Mouse (Mus musculus): ENCODE measurements around the gene Rpf1. TPM values are rescaled to one million over a fixed set of nuclear protein-coding genes. Genes with fewer than 3 reads are reported as not detected.

Rpf1 gene
- total RNA-seq (2021), result 10 to 100 TPM; 14.3 to 15.0 TPM
- long read RNA-seq, experiment 1, transcript Rpf1-201 (9 exons, 1,661 nt), result major isoform, 5 of 8 reads
- long read RNA-seq, experiment 1, partial matches to known transcripts, result 2 of 8 reads
- long read RNA-seq, experiment 1, other reads (novel, unspliced or antisense), result 1 of 8 reads
- long read RNA-seq, experiment 2, transcript Rpf1-201 (9 exons, 1,661 nt), result major isoform, 6 of 7 reads
- long read RNA-seq, experiment 2, partial matches to known transcripts, result 0 of 7 reads
- long read RNA-seq, experiment 2, other reads (novel, unspliced or antisense), result 1 of 7 reads

DNA sequence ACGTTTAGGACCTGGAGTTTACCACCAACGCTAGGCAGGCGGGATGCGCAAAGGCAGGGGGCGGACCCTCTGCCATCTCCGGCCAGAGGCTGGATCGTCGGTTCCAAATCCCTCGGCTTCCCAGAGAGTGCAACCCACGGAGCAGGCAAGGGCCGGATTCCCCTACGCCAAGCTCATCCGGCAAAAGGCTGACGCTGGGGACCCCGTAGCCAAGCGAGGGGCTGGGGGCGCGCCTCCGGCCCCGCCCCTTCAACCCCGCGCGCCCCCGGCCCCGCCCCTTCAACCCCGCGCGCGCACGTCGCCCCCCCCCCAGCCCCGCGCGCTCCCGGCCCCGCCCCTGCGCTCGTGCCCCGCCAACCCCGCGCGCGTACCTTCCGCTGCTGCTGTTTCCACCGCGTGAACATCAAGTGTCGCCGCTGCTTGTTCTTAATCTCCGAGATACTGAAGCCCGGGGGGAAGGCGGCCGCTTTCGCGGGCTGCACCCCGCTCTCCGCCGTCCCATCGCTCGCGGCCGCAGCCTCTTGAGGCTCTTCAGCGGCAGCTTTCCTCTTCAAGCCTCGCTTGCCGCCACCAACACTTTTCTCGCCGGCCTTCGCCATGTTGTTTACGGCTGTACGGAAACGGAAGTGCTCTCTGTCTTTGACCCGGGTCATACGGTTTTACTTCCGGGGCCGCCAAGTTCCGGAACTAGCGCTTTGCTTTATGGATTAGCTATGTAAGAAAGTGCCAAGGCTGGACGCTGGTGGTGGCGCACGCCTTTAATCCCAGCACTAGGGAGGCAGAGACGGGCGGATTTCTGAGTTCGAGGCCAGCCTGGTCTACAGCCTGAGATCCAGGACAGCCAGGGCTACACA, at the start of gene Rpf1:
Rpf1 (minus strand) TSS at position 632 of the 854 bp plus-strand sequence.
- DNase-seq (ENCODE audit: low spot score in 2 of 2), result peak; percentile 89 to 94

GRCm38 (mm10) chr3:146570939-146571338, 49.7 kb upstream of the Rpf1 start:
- no peak for DNase-seq (ENCODE audit: low spot score in 2 of 2)

GRCm38 (mm10) chr3:146570148-146570782, 49.0 kb upstream of the Rpf1 start, which contains the start of gene Uox:
Uox (plus strand) TSS chr3:146570426.
- DNase-seq (ENCODE audit: low spot score in 2 of 2), result no peak

GRCm38 (mm10) chr3:146569594-146569993, 48.4 kb upstream of the Rpf1 start:
- DNase-seq (ENCODE audit: low spot score in 2 of 2), result no peak

DNA sequence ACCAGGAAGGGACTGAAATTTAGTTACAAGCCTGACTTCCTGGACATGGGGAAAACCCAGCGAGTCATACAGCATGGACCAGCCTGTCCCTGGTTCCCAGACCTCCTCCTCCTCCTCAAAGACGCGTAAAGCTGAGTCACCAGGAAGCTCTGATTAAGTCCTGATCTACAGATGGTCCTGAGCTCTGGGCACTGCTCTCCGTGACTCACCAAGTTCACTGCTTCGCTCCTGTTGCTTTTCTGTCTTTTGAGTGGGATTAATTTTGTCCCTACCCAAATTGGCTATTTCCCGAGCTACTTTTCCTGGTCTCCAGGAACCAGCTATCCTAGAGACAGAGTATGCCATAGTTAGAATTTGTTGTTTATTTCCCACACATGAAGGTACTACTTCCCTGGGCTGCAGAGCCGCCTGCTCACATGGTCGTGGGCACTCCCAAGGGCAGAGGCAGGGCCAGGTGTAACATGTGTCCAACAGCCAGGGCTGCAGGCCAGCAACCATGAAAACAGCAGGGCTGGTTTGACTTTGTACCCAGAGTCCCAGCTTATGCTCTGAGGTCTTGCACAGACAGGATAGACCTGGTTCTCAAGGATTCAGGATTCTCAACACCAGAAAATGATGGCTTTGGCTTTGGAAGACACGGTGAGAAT, 46.8 kb upstream of the Rpf1 start:
- DNase-seq (ENCODE audit: low spot score in 2 of 2), result no peak

DNA sequence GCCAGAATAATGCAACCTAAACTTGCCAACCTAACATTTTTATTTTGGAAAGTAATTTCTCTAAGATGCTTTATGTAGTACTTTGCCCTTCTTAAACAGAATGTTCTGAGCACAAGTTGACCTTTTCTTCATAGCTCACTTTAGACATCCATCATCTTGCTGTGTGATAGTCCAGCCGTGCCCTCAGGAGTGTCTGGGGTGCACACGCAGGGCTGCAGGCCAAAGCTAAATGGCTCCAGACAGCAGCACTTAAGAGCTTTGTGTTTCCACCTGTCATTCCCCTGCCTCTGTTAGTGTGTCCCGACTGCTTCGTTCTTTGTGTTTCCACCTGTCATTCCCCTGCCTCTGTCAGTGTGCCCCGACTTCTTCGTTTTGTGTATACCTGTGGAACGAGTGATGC, 46.1 kb upstream of the Rpf1 start:
- DNase-seq (ENCODE audit: low spot score in 2 of 2), result no peak

GRCm38 (mm10) chr3:146565065-146565411, 43.8 kb upstream of the Rpf1 start:
- no peak for DNase-seq (ENCODE audit: low spot score in 2 of 2)

DNA sequence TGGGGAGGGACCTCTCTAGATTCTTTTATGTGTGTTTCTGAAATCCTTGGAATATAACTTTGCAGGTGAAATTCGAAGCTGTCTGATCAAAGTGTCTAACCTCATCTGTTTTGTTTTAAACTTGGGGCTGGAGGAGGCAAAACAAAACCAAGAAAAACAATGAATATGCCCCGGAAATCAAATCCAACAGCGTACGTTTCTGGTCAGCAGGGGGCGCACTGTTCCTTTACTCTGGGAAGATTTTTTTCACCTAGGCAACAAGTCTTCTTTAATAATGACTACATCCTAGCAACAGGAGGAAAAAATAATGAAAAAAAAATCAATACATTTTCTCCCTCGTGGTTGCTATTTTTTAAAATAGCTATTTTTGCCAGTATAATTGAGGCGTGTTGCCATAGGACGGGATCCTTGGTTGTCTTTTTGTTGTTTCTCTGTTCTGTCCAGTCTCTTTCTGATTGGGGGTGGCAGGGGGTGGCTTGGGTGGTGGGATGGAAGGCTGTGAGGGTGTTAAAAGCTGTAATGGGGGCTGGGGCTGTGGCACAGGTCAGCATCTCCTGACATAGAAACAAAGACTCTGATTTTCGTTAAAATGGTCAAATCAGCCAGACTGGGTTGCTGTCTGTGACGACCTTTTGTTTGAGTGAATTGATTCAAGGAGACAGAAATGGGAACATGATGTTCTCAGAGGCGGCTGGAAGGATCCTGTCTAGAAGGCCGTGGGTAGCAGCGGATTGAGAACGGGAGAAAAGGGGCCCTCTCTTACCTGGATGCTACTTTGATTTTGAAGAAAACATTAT, 43.2 kb upstream of the Rpf1 start:
- DNase-seq (ENCODE audit: low spot score in 2 of 2), result peak; percentile 80 to 87

DNA sequence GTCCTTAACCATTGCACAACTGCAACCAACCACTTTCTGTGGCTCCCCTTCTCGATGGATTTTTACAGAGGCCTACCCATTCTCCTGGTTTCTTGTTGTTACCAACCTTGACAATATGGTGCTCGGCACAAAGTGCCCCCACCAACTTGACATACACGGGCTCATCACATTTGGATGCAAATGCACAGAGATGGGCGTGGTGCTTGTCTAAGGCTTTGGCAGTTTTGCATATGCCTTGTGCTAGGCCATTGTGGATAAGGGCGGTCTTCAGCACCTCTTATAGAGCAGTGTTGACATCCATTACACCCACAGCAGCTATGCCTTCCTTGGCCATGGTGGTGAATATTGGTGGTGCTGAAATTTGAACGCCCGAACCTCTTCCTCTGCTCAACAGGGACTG, 41.7 kb upstream of the Rpf1 start:
- no peak for DNase-seq (ENCODE audit: low spot score in 2 of 2)

GRCm38 (mm10) chr3:146557507-146557906, 36.3 kb upstream of the Rpf1 start:
- DNase-seq (ENCODE audit: low spot score in 2 of 2), result no peak

DNA sequence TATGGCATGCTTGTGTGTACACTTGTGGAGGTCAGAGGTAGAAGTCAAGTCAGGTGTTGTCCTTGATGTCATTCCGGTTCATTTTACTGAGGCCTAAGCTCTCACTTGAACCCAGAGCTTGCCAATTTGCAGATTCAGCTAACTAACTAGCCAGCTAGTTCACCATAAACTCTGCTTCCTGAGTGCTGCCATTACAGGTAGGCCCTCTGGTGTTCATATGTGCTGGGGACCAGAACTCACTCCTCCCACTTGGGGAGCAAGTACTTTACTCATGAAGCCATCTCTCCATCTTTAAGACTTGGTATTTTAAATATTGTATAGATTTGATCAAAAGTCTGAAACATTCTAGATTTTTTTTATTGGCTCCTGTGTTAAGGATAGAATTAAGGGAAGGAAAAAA, 35.3 kb upstream of the Rpf1 start:
- no peak for DNase-seq (ENCODE audit: low spot score in 2 of 2)

- DNase-seq (ENCODE audit: low spot score in 2 of 2), result peak in 1 of 2 experiments; percentile 15
Observed at GRCm38 (mm10) chr3:146554816-146555215, 33.6 kb upstream of the Rpf1 start.

DNA sequence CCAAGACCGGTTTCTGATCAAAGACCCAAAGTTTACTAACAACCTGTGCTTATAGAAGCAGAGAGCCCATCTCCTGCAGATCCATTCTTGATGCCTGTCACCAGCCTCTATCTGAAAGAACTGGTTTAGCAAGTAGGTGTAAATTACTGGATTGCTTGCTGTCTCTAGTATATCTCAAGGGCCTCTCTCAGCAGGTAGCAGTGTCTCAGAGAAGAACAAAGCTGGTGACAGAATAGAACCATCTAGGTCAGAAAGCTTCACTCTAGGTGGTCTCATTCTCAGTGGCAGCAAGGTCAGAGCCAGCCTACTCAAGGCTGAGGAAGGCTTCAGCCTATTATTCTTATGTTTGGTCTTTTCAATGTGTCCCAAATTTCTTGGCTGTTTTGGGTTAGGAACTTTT, 22.4 kb upstream of the Rpf1 start:
- no peak for DNase-seq (ENCODE audit: low spot score in 2 of 2)

GRCm38 (mm10) chr3:146540521-146541273, 19.5 kb upstream of the Rpf1 start:
- no peak for DNase-seq (ENCODE audit: low spot score in 2 of 2)

DNA sequence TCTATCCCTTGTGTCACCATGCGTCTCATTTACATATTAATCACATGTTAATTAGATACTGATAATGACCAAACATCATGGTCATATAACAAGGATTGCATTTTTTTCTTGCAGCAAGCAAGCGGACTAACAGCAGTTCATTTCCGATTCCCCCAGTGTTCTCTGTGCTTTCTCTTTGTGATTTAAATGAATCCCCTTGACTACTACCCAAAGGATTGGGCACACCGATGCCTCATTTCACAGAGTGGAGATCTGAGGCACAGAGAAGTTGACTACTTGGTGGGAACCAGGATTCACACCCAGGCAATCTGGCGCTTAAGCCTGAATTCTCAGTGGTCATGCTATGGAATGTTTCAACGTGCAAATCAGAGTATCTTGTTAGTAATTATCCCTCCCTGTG, 13.8 kb upstream of the Rpf1 start:
- DNase-seq (ENCODE audit: low spot score in 2 of 2), result no peak

DNA sequence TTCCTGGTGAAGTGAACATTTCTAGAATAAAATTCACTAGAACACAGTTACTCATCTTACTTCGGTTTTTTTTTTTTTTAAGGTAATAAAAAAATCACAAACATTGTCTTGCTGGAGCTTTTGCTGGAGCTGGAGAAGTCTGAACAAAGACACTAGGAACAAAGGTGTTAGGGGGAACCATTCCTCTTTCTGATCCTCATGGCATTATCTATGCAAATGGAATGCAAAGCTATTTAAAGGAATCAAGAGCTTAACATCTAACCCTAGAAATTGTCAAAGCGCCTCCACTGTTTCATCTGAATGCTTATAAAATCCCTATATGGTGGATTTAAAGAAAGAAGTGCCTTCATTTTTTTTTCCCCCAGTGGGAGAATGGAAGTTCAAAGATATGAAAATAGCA, 7.1 kb upstream of the Rpf1 start:
- no peak for DNase-seq (ENCODE audit: low spot score in 2 of 2)

- no peak for DNase-seq (ENCODE audit: low spot score in 2 of 2)
Observed at GRCm38 (mm10) chr3:146521652-146522020, 407 bp upstream of the Rpf1 start.

DNA sequence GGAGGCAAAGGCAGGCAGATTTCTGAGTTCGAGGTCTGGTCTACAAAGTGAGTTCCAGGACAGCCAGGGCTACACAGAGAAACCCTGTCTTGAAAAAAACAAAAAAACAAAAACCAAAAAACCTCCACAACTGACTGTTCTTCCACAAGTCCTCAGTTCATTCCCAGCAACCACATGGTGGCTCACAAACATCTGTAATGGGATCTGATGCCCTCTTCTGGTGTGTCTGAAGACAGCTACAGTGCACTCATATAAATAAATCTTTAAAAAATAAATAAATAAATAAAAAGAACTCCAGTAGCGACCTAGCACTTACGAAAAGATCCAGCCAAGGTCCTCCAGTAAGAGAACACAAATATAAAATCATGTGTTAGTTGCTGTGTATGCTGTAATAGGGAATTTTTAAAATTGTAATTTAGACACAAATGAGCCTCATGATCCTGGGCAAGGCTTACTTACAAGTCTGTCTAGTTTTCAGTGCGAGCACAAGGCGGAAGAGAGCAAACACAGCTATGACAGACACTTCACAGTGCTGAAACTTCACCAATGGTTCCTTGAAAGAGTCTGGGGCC, 917 bp downstream of the Rpf1 start:
- no peak for DNase-seq (ENCODE audit: low spot score in 2 of 2)

- no peak for DNase-seq (ENCODE audit: low spot score in 2 of 2)
Observed at GRCm38 (mm10) chr3:146506711-146507110, 14.5 kb downstream of the Rpf1 start.
